Mouse (Mus musculus): ENCODE measurements around the gene Sap18b.

GRCm38 (mm10) chr8:95845026-95845425 lies 19.9 kb downstream of the Sap18b start:
- TF ChIP-seq GATA1 (IDR thresholded peaks at IDR 0.05; ENCODE audit: borderline replicate concordance, low read length) (no peak), FLI1 (IDR thresholded peaks at IDR 0.05; ENCODE audit: low read length) (no peak)

Measured in megakaryocyte, embryonic 14.5 days (primary cell).